Mouse (Mus musculus): ENCODE results near the gene Olfr322. TPM values are rescaled to one million over a fixed set of nuclear protein-coding genes. Genes with fewer than 3 reads are reported as not detected.
A peak's percentile ranks its signal among the peaks of the same experiment; 100 is the strongest.

Gene Olfr322
- polyA plus RNA-seq, 1 experiment from 2014 or later = not detected

DNA sequence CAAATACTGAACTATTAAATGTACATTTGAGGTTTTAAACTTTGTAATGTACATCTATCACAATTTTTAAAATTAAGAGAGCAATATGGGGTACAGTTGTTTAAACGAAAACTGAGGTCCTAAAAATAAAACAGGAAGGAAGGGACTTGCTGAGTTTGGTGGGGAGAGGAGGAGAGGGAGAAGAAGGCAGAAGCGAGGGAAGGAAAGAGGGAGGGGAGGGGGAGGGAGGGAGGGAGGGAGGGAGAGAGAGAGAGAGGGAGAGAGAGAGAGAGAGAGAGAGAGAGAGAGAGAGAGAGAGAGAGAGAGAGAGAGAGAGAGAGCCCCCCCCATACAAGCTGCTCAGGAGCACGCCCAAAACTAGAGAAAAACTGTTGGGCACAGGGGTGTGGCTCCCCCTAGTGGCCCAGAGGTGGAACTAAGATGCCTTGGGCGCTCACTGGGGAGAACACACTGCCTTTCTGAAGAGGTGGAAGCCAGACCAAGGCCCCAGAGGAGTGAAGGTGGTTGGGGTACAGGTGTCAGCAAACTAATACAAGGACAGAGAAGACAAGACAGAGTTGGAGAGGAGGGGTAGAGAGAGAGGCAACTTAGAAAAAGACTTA is 22.1 kb upstream of the Olfr322 start:
- WGBS = 31% methylated on average over 4 of the region's 4 CpGs
- peaks cover 6% of the 10 kb centered on the region; the same call in 1 of the 2 replicates for H3K4me1 ChIP-seq (replicated peaks; ENCODE audit: control insufficient read depth, insufficient read depth, low read length)
- no peaks in the 10 kb centered on the region for H3K36me3 ChIP-seq (ENCODE audit: control insufficient read depth, insufficient read depth, low read length)
- ATAC-seq (replicated peaks; ENCODE audit: low FRiP score, low TSS enrichment, low read depth) (no peak), DNase-seq (ENCODE audit: low spot score) (no peak)
- no peak overlapping the region for H3K9ac ChIP-seq (ENCODE audit: low read length)
- H3K4me2 ChIP-seq (ENCODE audit: low read length) = no peak overlapping the region
- no peak overlapping the region for H3K4me3 ChIP-seq (ENCODE audit: low read depth, low read length)
- peaks cover 11% of the 10 kb centered on the region; the same call in 1 of the 2 replicates for H3K27me3 ChIP-seq (replicated peaks; ENCODE audit: control insufficient read depth, insufficient read depth, low read length)
- no peak overlapping the region for H3K27ac ChIP-seq (ENCODE audit: low read depth)
- H3K9me3 ChIP-seq (ENCODE audit: control insufficient read depth, low read length) = no peaks in the 10 kb centered on the region

DNA sequence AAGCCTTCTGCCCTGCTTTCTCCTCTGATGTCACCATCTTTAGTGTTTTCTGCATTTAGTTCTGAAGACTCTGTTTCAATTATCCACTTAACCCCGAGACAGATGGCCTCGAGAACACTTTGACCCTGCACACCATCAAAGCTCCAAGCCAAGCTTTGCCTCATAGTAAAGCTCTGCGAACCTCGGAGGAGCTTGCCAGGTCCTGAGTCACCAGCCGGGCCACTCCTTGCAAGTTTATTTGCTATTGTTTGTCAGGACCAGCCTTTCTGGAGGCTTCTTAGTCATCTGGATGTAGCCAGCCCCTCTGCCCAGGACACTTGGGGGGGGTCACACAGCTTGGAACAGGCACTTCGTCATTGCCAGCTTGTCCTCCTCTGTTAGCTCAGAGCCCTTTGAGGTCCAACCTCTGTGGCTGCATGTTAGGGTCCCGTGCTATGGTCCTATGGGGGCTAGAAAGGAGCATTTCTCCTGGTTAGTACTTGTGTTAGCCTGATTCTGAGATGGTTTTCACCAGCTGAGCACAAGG is 20.3 kb upstream of the Olfr322 start:
- ATAC-seq (replicated peaks; ENCODE audit: low FRiP score, low TSS enrichment, low read depth) (no peak), DNase-seq (ENCODE audit: low spot score) (no peak)
- Histone ChIP-seq H3K27ac (ENCODE audit: low read depth) (no peak overlapping the region), H3K27me3 (replicated peaks; ENCODE audit: control insufficient read depth, insufficient read depth, low read length) (peaks cover 14% of the 10 kb centered on the region; the same call in 1 of the 2 replicates), H3K4me1 (replicated peaks; ENCODE audit: control insufficient read depth, insufficient read depth, low read length) (peaks cover 6% of the 10 kb centered on the region; the same call in 1 of the 2 replicates), H3K4me2 (ENCODE audit: low read length) (no peak overlapping the region), H3K36me3 (ENCODE audit: control insufficient read depth, insufficient read depth, low read length) (no peaks in the 10 kb centered on the region), H3K4me3 (ENCODE audit: low read depth, low read length) (no peak overlapping the region), H3K9me3 (ENCODE audit: control insufficient read depth, low read length) (no peaks in the 10 kb centered on the region), H3K9ac (ENCODE audit: low read length) (no peak overlapping the region)
- WGBS = 45% methylated on average over 7 of the region's 7 CpGs

DNA sequence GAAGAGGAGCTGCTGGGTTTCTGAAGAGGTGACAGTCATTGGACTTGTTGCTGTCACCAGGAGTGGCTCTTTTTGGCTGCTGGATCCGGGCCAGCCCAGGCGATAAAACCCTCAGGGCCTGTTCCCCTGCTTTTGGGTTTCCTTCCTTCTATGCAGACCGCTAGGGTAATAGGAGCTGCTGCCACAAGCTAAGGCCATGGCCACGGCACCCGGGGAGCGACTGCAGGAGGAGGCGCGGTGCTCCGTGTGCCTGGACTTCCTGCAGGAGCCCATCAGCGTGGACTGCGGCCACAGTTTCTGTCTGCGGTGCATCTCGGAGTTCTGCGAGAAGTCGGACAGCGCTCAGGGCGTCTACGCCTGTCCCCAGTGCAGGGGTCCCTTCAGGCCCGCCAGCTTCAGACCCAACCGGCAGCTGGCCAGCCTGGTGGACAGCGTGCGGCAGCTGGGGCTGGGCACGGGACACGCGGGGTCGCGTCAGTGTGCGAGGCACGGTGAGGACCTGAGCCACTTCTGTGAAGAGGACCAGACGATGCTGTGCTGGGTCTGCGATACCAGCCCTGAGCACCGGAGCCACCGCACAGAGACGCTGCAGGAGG is 18.2 kb upstream of the Olfr322 start, which contains the start of gene Trim58:
Gene Trim58 (plus strand): TSS at position 194 of the 596 bp plus-strand sequence.
- H3K9ac ChIP-seq (ENCODE audit: low read length) = 0 out of 2 replicates have a peak within 1 kb of the TSS, but pooled peaks have one; percentile 11

DNA sequence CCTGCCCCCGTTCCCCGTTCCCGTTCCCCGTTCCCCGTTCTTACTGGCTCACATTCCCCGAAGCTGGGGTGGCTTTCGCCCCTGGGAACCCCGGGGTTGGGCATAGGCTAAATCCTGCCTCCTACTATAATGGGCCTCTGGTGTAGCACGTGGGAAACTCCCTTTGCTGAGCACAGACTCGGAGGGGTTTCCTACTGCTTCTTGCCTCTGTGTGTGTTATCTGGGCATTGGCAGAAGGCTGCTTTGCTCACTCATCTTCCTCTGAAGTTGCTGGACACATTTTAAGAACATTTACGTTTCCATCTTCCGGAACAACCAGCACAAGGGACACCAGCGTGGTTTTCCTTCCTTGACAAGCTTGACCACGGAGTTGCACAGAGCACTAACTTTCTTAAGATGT is 17.5 kb upstream of the Olfr322 start:
- no peak overlapping the region for H3K9ac ChIP-seq (ENCODE audit: low read length)
- peaks cover 14% of the 10 kb centered on the region; the same call in 1 of the 2 replicates for H3K27me3 ChIP-seq (replicated peaks; ENCODE audit: control insufficient read depth, insufficient read depth, low read length)
- no peaks in the 10 kb centered on the region for H3K9me3 ChIP-seq (ENCODE audit: control insufficient read depth, low read length)
- H3K27ac ChIP-seq (ENCODE audit: low read depth) = no peak overlapping the region
- H3K4me2 ChIP-seq (ENCODE audit: low read length) = peak overlapping the region; percentile 67
- H3K4me3 ChIP-seq (ENCODE audit: low read depth, low read length) = no peak overlapping the region
- peaks cover 6% of the 10 kb centered on the region; the same call in 1 of the 2 replicates for H3K4me1 ChIP-seq (replicated peaks; ENCODE audit: control insufficient read depth, insufficient read depth, low read length)
- no peak for ATAC-seq (replicated peaks; ENCODE audit: low FRiP score, low TSS enrichment, low read depth)
- H3K36me3 ChIP-seq (ENCODE audit: control insufficient read depth, insufficient read depth, low read length) = no peaks in the 10 kb centered on the region
- WGBS = 31% methylated on average over 14 of the region's 14 CpGs
- no peak for DNase-seq (ENCODE audit: low spot score)

More for the DNA sequence above, 18.2 kb upstream of the Olfr322 start, which contains the start of gene Trim58:
- H3K4me2 ChIP-seq (ENCODE audit: low read length) = peak within 1 kb of the TSS; percentile 67
- 0 out of 2 replicates have a peak, but pooled peaks have one; percentile 40 for ATAC-seq (replicated peaks; ENCODE audit: low FRiP score, low TSS enrichment, low read depth)
- H3K9me3 ChIP-seq (ENCODE audit: control insufficient read depth, low read length) = no peaks in the 10 kb centered on the region
- peak; percentile 73 for DNase-seq (ENCODE audit: low spot score)
- H3K4me1 ChIP-seq (replicated peaks; ENCODE audit: control insufficient read depth, insufficient read depth, low read length) = peaks cover 6% of the 10 kb centered on the region; the same call in 1 of the 2 replicates
- no peaks in the 10 kb centered on the region for H3K36me3 ChIP-seq (ENCODE audit: control insufficient read depth, insufficient read depth, low read length)
- WGBS = 5% methylated on average over 34 of the region's 34 CpGs
- H3K27me3 ChIP-seq (replicated peaks; ENCODE audit: control insufficient read depth, insufficient read depth, low read length) = peaks cover 14% of the 10 kb centered on the region; the same call in 1 of the 2 replicates
- peak within 1 kb of the TSS; percentile 32 for H3K4me3 ChIP-seq (ENCODE audit: low read depth, low read length)
- no peak within 1 kb of the TSS for H3K27ac ChIP-seq (ENCODE audit: low read depth)

DNA sequence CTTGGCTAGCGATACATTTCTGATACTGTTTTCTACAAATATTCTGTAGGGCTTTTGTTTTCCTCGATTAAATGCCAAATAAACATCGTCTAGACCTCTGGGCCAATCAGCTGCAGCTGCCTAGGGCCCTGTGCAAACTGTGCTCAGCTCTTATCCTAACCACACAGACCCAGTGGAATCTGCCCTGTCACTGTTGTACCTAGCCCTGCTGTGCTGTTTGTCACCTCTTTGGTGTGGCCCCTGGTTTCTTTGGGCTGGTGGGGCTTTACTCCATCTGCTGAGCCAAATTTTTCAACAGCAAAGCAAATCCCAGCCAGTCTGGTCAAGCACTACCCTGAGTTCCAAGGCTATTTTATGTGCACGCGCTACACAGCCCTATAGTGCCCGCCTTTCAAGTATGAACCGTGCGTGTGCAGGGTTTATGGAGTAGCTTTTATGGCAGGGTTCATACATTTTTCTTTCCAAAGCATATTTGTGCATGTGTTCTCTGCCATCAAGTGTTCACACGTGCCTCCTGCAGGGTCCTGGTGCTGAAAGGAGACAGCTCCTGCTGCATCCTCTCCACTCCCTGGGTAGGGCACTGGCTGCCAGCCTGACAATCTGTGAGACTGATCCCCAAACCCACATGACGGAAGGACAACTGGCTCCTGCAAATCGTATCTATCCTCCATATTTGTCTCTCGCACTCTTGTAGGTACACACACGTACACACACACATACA is 16.8 kb upstream of the Olfr322 start:
- Histone ChIP-seq H3K36me3 (ENCODE audit: control insufficient read depth, insufficient read depth, low read length) (no peaks in the 10 kb centered on the region), H3K4me2 (ENCODE audit: low read length) (no peak overlapping the region), H3K4me1 (replicated peaks; ENCODE audit: control insufficient read depth, insufficient read depth, low read length) (peaks cover 6% of the 10 kb centered on the region; the same call in 1 of the 2 replicates), H3K4me3 (ENCODE audit: low read depth, low read length) (no peak overlapping the region), H3K9me3 (ENCODE audit: control insufficient read depth, low read length) (no peaks in the 10 kb centered on the region), H3K27ac (ENCODE audit: low read depth) (no peak overlapping the region), H3K9ac (ENCODE audit: low read length) (no peak overlapping the region), H3K27me3 (replicated peaks; ENCODE audit: control insufficient read depth, insufficient read depth, low read length) (peaks cover 14% of the 10 kb centered on the region; the same call in 1 of the 2 replicates)
- ATAC-seq (replicated peaks; ENCODE audit: low FRiP score, low TSS enrichment, low read depth) (no peak), DNase-seq (ENCODE audit: low spot score) (no peak)
- 83% methylated on average over 13 of the region's 13 CpGs for WGBS

DNA sequence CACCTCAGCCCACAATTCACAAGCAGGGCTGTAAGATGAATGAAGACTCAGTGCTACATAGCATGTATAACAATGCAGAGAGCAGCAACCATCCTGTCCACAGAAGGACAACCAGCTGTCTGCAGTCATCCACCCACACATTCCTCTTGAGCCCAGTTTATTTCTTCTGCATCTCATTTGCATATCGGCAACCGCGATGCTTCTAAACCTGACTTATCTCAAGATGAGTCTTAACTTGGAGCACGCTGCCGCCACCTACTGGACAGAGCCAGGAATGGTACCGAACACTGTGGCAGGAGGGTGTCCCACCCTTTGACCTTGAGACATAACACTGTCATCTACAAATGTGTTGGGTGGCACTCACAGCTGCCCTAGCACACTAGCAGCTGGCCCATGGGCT is 15.2 kb upstream of the Olfr322 start:
- H3K9me3 ChIP-seq (ENCODE audit: control insufficient read depth, low read length) = no peaks in the 10 kb centered on the region
- ATAC-seq (replicated peaks; ENCODE audit: low FRiP score, low TSS enrichment, low read depth) (no peak), DNase-seq (ENCODE audit: low spot score) (peak; percentile 61)
- H3K4me1 ChIP-seq (replicated peaks; ENCODE audit: control insufficient read depth, insufficient read depth, low read length) = peaks cover 6% of the 10 kb centered on the region; the same call in 1 of the 2 replicates
- peaks cover 11% of the 10 kb centered on the region; the same call in 1 of the 2 replicates for H3K27me3 ChIP-seq (replicated peaks; ENCODE audit: control insufficient read depth, insufficient read depth, low read length)
- 42% methylated on average over 6 of the region's 6 CpGs for WGBS
- H3K36me3 ChIP-seq (ENCODE audit: control insufficient read depth, insufficient read depth, low read length) = no peaks in the 10 kb centered on the region
- no peak overlapping the region for H3K9ac ChIP-seq (ENCODE audit: low read length)
- H3K4me3 ChIP-seq (ENCODE audit: low read depth, low read length) = no peak overlapping the region
- no peak overlapping the region for H3K27ac ChIP-seq (ENCODE audit: low read depth)
- H3K4me2 ChIP-seq (ENCODE audit: low read length) = no peak overlapping the region

DNA sequence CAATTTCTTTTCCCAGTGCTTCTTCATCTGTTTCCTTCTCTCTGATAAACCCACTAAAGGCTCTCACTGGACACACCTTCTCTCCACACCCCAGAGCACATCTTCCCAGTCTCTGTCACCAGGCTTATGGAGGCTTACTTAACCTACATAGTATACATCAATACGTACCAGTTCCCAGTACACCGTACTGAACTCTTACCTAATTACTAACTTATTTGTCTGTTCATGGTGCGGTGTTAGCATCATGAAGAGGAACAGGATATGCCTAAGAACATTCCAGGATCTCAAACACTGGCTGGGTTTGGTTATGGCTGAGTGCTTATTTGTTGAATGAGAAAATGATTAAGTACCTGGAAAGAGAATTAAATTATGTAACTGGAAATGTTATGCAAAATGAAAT is 3.4 kb upstream of the Olfr322 start:
- no peak overlapping the region for H3K9ac ChIP-seq (ENCODE audit: low read length)
- 86% methylated on average over 3 of the region's 3 CpGs for WGBS
- DNase-seq (ENCODE audit: low spot score) (no peak), ATAC-seq (replicated peaks; ENCODE audit: low FRiP score, low TSS enrichment, low read depth) (no peak)
- H3K27me3 ChIP-seq (replicated peaks; ENCODE audit: control insufficient read depth, insufficient read depth, low read length) = no peaks in the 10 kb centered on the region
- no peaks in the 10 kb centered on the region for H3K9me3 ChIP-seq (ENCODE audit: control insufficient read depth, low read length)
- no peak overlapping the region for H3K4me2 ChIP-seq (ENCODE audit: low read length)
- H3K36me3 ChIP-seq (ENCODE audit: control insufficient read depth, insufficient read depth, low read length) = no peaks in the 10 kb centered on the region
- no peaks in the 10 kb centered on the region for H3K4me1 ChIP-seq (replicated peaks; ENCODE audit: control insufficient read depth, insufficient read depth, low read length)
- H3K4me3 ChIP-seq (ENCODE audit: low read depth, low read length) = no peak overlapping the region
- H3K27ac ChIP-seq (ENCODE audit: low read depth) = no peak overlapping the region

DNA sequence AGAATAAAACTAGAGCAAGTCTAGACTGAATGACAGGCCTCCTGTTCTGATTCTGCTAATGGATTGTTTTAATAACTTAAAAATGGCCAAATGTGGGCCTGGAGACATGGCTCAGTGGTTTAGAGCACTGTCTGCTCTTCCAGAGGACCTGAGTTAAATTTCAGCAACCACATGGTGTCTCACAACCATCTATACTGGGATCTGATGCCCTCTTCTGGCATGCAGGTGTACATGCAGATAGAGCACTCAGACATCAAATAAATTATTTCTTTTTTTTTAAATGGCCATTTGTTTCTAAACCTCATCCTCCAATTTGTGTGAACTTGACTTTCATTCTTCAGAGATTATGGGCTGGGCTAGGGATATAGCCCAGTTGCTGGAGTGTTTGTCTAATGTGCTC is 10.7 kb downstream of the Olfr322 start:
- ATAC-seq (replicated peaks; ENCODE audit: low FRiP score, low TSS enrichment, low read depth) = no peak
- no peaks in the 10 kb centered on the region for H3K27me3 ChIP-seq (replicated peaks; ENCODE audit: control insufficient read depth, insufficient read depth, low read length)

More for the DNA sequence above, 10.7 kb downstream of the Olfr322 start:
- no peaks in the 10 kb centered on the region for H3K4me1 ChIP-seq (replicated peaks; ENCODE audit: control insufficient read depth, insufficient read depth, low read length)
- H3K36me3 ChIP-seq (ENCODE audit: control insufficient read depth, insufficient read depth, low read length) = no peaks in the 10 kb centered on the region
- no peak overlapping the region for H3K4me3 ChIP-seq (ENCODE audit: low read depth, low read length)
- H3K4me2 ChIP-seq (ENCODE audit: low read length) = no peak overlapping the region
- no peak overlapping the region for H3K9ac ChIP-seq (ENCODE audit: low read length)
- no peaks in the 10 kb centered on the region for H3K9me3 ChIP-seq (ENCODE audit: control insufficient read depth, low read length)
- no peak for DNase-seq (ENCODE audit: low spot score)
- no peak overlapping the region for H3K27ac ChIP-seq (ENCODE audit: low read depth)

Measured in intestine, embryonic 14.5 days (tissue).